Mouse (Mus musculus): Measurements from ENCODE around the gene Klk1b3. TPM values are rescaled to one million over a fixed set of nuclear protein-coding genes. Genes with fewer than 3 reads are reported as not detected.
"Not testable (repeated sequence)": the region's sequence is repeated elsewhere in the genome, so short reads cannot be mapped to it uniquely, and the experiment has no call there.

Klk1b3 gene
- polyA plus RNA-seq (2015; fragmentation: Nextera tagmentation; extraction: Ambion mirVana): not detected in 2 replicates

- TF ChIP-seq CTCF (IDR thresholded peaks at IDR 0.05; ENCODE audit: low read depth): no peak
- 58% methylated on average over 3 of the region's 3 CpGs for WGBS
- ATAC-seq: no peak
Measured at GRCm38 (mm10) chr7:44197891-44198290, at the start of gene Klk1b3. Gene Klk1b3 (plus strand): TSS chr7:44198191.

GRCm38 (mm10) chr7:44179299-44180045, 18.5 kb upstream of the Klk1b3 start:
- ATAC-seq: 0 out of 2 replicates have a peak, but pooled peaks have one; percentile 53
- no peak overlapping the region for H3K4me2 ChIP-seq (replicated peaks; ENCODE audit: low read depth)
- no peaks in the 10 kb centered on the region for H3K9me3 ChIP-seq (ENCODE audit: control insufficient read depth)
- no peak for TF ChIP-seq CTCF (IDR thresholded peaks at IDR 0.05; ENCODE audit: low read depth)
- no peak overlapping the region for H3K27ac ChIP-seq (ENCODE audit: low read depth, low read length)
- H3K36me3 ChIP-seq (ENCODE audit: control insufficient read depth, insufficient read depth): no peaks in the 10 kb centered on the region
- H3K9ac ChIP-seq (ENCODE audit: low read depth, low read length): no peak overlapping the region
- WGBS: 44% methylated on average over 9 of the region's 9 CpGs
- no peaks in the 10 kb centered on the region for H3K4me1 ChIP-seq (replicated peaks; ENCODE audit: control insufficient read depth, insufficient read depth, low read length)
- H3K27me3 ChIP-seq (replicated peaks; ENCODE audit: control insufficient read depth, insufficient read depth, low read length): no peaks in the 10 kb centered on the region
- no peak overlapping the region for H3K4me3 ChIP-seq (ENCODE audit: low read depth, low read length)

More at GRCm38 (mm10) chr7:44197891-44198290, at the start of gene Klk1b3:
- Histone ChIP-seq H3K27me3 (replicated peaks; ENCODE audit: control insufficient read depth, insufficient read depth, low read length) (no peaks in the 10 kb centered on the region), H3K9ac (ENCODE audit: low read depth, low read length) (no peak within 1 kb of the TSS), H3K4me3 (ENCODE audit: low read depth, low read length) (no peak within 1 kb of the TSS), H3K27ac (ENCODE audit: low read depth, low read length) (no peak within 1 kb of the TSS), H3K4me2 (replicated peaks; ENCODE audit: low read depth) (no peak within 1 kb of the TSS), H3K36me3 (ENCODE audit: control insufficient read depth, insufficient read depth) (no peaks in the 10 kb centered on the region), H3K4me1 (replicated peaks; ENCODE audit: control insufficient read depth, insufficient read depth, low read length) (no peaks in the 10 kb centered on the region), H3K9me3 (ENCODE audit: control insufficient read depth) (no peaks in the 10 kb centered on the region)

GRCm38 (mm10) chr7:44186516-44186915, 11.5 kb upstream of the Klk1b3 start:
- H3K4me3 ChIP-seq (ENCODE audit: low read depth, low read length); H3K4me2 ChIP-seq (replicated peaks; ENCODE audit: low read depth); H3K27me3 ChIP-seq (replicated peaks; ENCODE audit: control insufficient read depth, insufficient read depth, low read length); H3K9me3 ChIP-seq (ENCODE audit: control insufficient read depth); H3K36me3 ChIP-seq (ENCODE audit: control insufficient read depth, insufficient read depth); ATAC-seq; H3K27ac ChIP-seq (ENCODE audit: low read depth, low read length); H3K4me1 ChIP-seq (replicated peaks; ENCODE audit: control insufficient read depth, insufficient read depth, low read length); H3K9ac ChIP-seq (ENCODE audit: low read depth, low read length): not testable (repeated sequence)
- 38% methylated on average over 8 of the region's 8 CpGs for WGBS

- not testable (repeated sequence) for H3K9ac ChIP-seq (ENCODE audit: low read depth, low read length); H3K4me2 ChIP-seq (replicated peaks; ENCODE audit: low read depth); H3K4me1 ChIP-seq (replicated peaks; ENCODE audit: control insufficient read depth, insufficient read depth, low read length); H3K36me3 ChIP-seq (ENCODE audit: control insufficient read depth, insufficient read depth); H3K27me3 ChIP-seq (replicated peaks; ENCODE audit: control insufficient read depth, insufficient read depth, low read length); ATAC-seq; H3K4me3 ChIP-seq (ENCODE audit: low read depth, low read length); H3K9me3 ChIP-seq (ENCODE audit: control insufficient read depth); H3K27ac ChIP-seq (ENCODE audit: low read depth, low read length)
Measured at GRCm38 (mm10) chr7:44187936-44188335, 10.1 kb upstream of the Klk1b3 start, which contains the start of gene Klk1b24. Gene Klk1b24 (plus strand): TSS chr7:44188236.

- not testable (repeated sequence) for H3K27me3 ChIP-seq (replicated peaks; ENCODE audit: control insufficient read depth, insufficient read depth, low read length); H3K27ac ChIP-seq (ENCODE audit: low read depth, low read length); ATAC-seq; H3K9me3 ChIP-seq (ENCODE audit: control insufficient read depth); H3K9ac ChIP-seq (ENCODE audit: low read depth, low read length); H3K4me3 ChIP-seq (ENCODE audit: low read depth, low read length); H3K4me2 ChIP-seq (replicated peaks; ENCODE audit: low read depth); H3K4me1 ChIP-seq (replicated peaks; ENCODE audit: control insufficient read depth, insufficient read depth, low read length); H3K36me3 ChIP-seq (ENCODE audit: control insufficient read depth, insufficient read depth)
- 75% methylated on average over 1 of the region's 1 CpGs for WGBS
Measured at GRCm38 (mm10) chr7:44193466-44193865, 4.5 kb upstream of the Klk1b3 start.

- not testable (repeated sequence) for H3K4me1 ChIP-seq (replicated peaks; ENCODE audit: control insufficient read depth, insufficient read depth, low read length); ATAC-seq; H3K9ac ChIP-seq (ENCODE audit: low read depth, low read length); H3K4me2 ChIP-seq (replicated peaks; ENCODE audit: low read depth); H3K4me3 ChIP-seq (ENCODE audit: low read depth, low read length); H3K27ac ChIP-seq (ENCODE audit: low read depth, low read length); H3K9me3 ChIP-seq (ENCODE audit: control insufficient read depth); H3K27me3 ChIP-seq (replicated peaks; ENCODE audit: control insufficient read depth, insufficient read depth, low read length); H3K36me3 ChIP-seq (ENCODE audit: control insufficient read depth, insufficient read depth)
- 31% methylated on average over 3 of the region's 3 CpGs for WGBS
Measured at GRCm38 (mm10) chr7:44207135-44207534, 9.1 kb downstream of the Klk1b3 start, which contains the start of gene Klk1b4. Gene Klk1b4 (plus strand): TSS chr7:44207435.

Measured in intestine, postnatal 0 days (tissue).